Mouse (Mus musculus): ENCODE data around the gene Top2a.

The Top2a gene

GRCm38 (mm10) chr11:98944897-98945604 is 78.9 kb downstream of the Top2a start:
- no peak for DNase-seq

- no peak for DNase-seq
Measured at GRCm38 (mm10) chr11:98943741-98944461, 80.1 kb downstream of the Top2a start.

All from right cerebral cortex, postnatal 25 days (tissue).